Mouse (Mus musculus): ENCODE data around the gene Spata31d1c. TPM values are rescaled to one million over a fixed set of nuclear protein-coding genes. Genes with fewer than 3 reads are reported as not detected.

The Spata31d1c gene
- not detected in 2 replicates for polyA plus RNA-seq (2016; fragmentation: Nextera tagmentation; extraction: Ambion mirVana)

GRCm38 (mm10) chr13:65032758-65033157, at the start of gene Spata31d1c:
TSS of gene Spata31d1c (plus strand) at chr13:65033058.
- no peaks in the 10 kb centered on the region for H3K27me3 ChIP-seq (ENCODE audit: insufficient read depth, poor library complexity, severe bottlenecking)
- no peaks in the 10 kb centered on the region for H3K9me3 ChIP-seq
- H3K36me3 ChIP-seq, result no peaks in the 10 kb centered on the region
- no peaks in the 10 kb centered on the region for H3K4me1 ChIP-seq (replicated peaks)
- no peak within 1 kb of the TSS for H3K4me3 ChIP-seq
- no peak for DNase-seq (ENCODE audit: low spot score)
- no peak within 1 kb of the TSS for H3K27ac ChIP-seq

- Histone ChIP-seq H3K9me3 (no peaks in the 10 kb centered on the region), H3K4me3 (no peak overlapping the region), H3K36me3 (no peaks in the 10 kb centered on the region), H3K4me1 (replicated peaks) (no peaks in the 10 kb centered on the region), H3K27me3 (ENCODE audit: insufficient read depth, poor library complexity, severe bottlenecking) (no peaks in the 10 kb centered on the region), H3K27ac (no peak overlapping the region)
- DNase-seq (ENCODE audit: low spot score), result no peak
Observed at GRCm38 (mm10) chr13:64988828-64989227, 44.0 kb upstream of the Spata31d1c start.

GRCm38 (mm10) chr13:65005414-65005813, 27.4 kb upstream of the Spata31d1c start:
- H3K36me3 ChIP-seq, result no peaks in the 10 kb centered on the region
- H3K4me3 ChIP-seq, result no peak overlapping the region
- no peaks in the 10 kb centered on the region for H3K4me1 ChIP-seq (replicated peaks)
- H3K27ac ChIP-seq, result no peak overlapping the region
- no peaks in the 10 kb centered on the region for H3K27me3 ChIP-seq (ENCODE audit: insufficient read depth, poor library complexity, severe bottlenecking)
- DNase-seq (ENCODE audit: low spot score), result no peak
- H3K9me3 ChIP-seq, result no peaks in the 10 kb centered on the region

GRCm38 (mm10) chr13:65006760-65007159, 26.1 kb upstream of the Spata31d1c start:
- H3K27me3 ChIP-seq (ENCODE audit: insufficient read depth, poor library complexity, severe bottlenecking), result no peaks in the 10 kb centered on the region
- no peak overlapping the region for H3K4me3 ChIP-seq
- 86% methylated on average over 1 of the region's 1 CpGs for WGBS
- H3K36me3 ChIP-seq, result no peaks in the 10 kb centered on the region
- H3K9me3 ChIP-seq, result no peaks in the 10 kb centered on the region
- no peak for DNase-seq (ENCODE audit: low spot score)
- H3K27ac ChIP-seq, result no peak overlapping the region
- no peaks in the 10 kb centered on the region for H3K4me1 ChIP-seq (replicated peaks)

- H3K4me3 ChIP-seq, result no peak overlapping the region
- no peaks in the 10 kb centered on the region for H3K27me3 ChIP-seq (ENCODE audit: insufficient read depth, poor library complexity, severe bottlenecking)
- no peak overlapping the region for H3K27ac ChIP-seq
- DNase-seq (ENCODE audit: low spot score), result no peak
- H3K4me1 ChIP-seq (replicated peaks), result no peaks in the 10 kb centered on the region
- WGBS, result 65% methylated on average over 1 of the region's 1 CpGs
- no peaks in the 10 kb centered on the region for H3K36me3 ChIP-seq
- no peaks in the 10 kb centered on the region for H3K9me3 ChIP-seq
Observed at GRCm38 (mm10) chr13:65007971-65008370, 24.9 kb upstream of the Spata31d1c start.

GRCm38 (mm10) chr13:65011052-65011738, 21.7 kb upstream of the Spata31d1c start:
- 79% methylated on average over 4 of the region's 4 CpGs for WGBS
- Histone ChIP-seq H3K27ac (no peak overlapping the region), H3K27me3 (ENCODE audit: insufficient read depth, poor library complexity, severe bottlenecking) (no peaks in the 10 kb centered on the region), H3K4me3 (no peak overlapping the region), H3K36me3 (no peaks in the 10 kb centered on the region), H3K9me3 (no peaks in the 10 kb centered on the region), H3K4me1 (replicated peaks) (no peaks in the 10 kb centered on the region)
- no peak for DNase-seq (ENCODE audit: low spot score)

- Histone ChIP-seq H3K36me3 (no peaks in the 10 kb centered on the region), H3K4me1 (replicated peaks) (no peaks in the 10 kb centered on the region), H3K27ac (no peak overlapping the region), H3K4me3 (no peak overlapping the region), H3K27me3 (ENCODE audit: insufficient read depth, poor library complexity, severe bottlenecking) (no peaks in the 10 kb centered on the region), H3K9me3 (no peaks in the 10 kb centered on the region)
- WGBS, result 68% methylated on average over 4 of the region's 4 CpGs
- no peak for DNase-seq (ENCODE audit: low spot score)
Observed at GRCm38 (mm10) chr13:65035057-65035456, 2.2 kb downstream of the Spata31d1c start.

GRCm38 (mm10) chr13:65052660-65053059, 19.8 kb downstream of the Spata31d1c start, which contains the start of gene Prss47:
TSS of gene Prss47 (minus strand) at chr13:65052760.
- Histone ChIP-seq H3K27ac (no peak within 1 kb of the TSS), H3K4me3 (no peak within 1 kb of the TSS), H3K4me1 (replicated peaks) (no peaks in the 10 kb centered on the region), H3K27me3 (ENCODE audit: insufficient read depth, poor library complexity, severe bottlenecking) (no peaks in the 10 kb centered on the region), H3K36me3 (no peaks in the 10 kb centered on the region), H3K9me3 (peaks cover 8% of the 10 kb centered on the region; the same call in 1 of the 2 replicates)
- DNase-seq (ENCODE audit: low spot score), result no peak
- 87% methylated on average over 9 of the region's 9 CpGs for WGBS

- Histone ChIP-seq H3K36me3 (peaks cover 60% of the 10 kb centered on the region), H3K4me1 (replicated peaks) (no peaks in the 10 kb centered on the region), H3K27ac (no peak overlapping the region), H3K27me3 (ENCODE audit: insufficient read depth, poor library complexity, severe bottlenecking) (no peaks in the 10 kb centered on the region), H3K4me3 (no peak overlapping the region), H3K9me3 (no peaks in the 10 kb centered on the region)
- DNase-seq (ENCODE audit: low spot score), result no peak
- WGBS, result 94% methylated on average over 2 of the region's 2 CpGs
Observed at GRCm38 (mm10) chr13:65069969-65070368, 37.1 kb downstream of the Spata31d1c start.

Other genes with a start within 250 kb of the Spata31d1c start
- gene Cntnap3, start 129.1 kb upstream of the Spata31d1c start, polyA plus RNA-seq (2016; fragmentation: Nextera tagmentation; extraction: Ambion mirVana), result not detected in 2 replicates
- not detected in 2 replicates for gene Spata31, start 115.7 kb upstream of the Spata31d1c start, polyA plus RNA-seq (2016; fragmentation: Nextera tagmentation; extraction: Ambion mirVana)
- not detected in 2 replicates for gene Prss47, start 19.7 kb downstream of the Spata31d1c start, polyA plus RNA-seq (2016; fragmentation: Nextera tagmentation; extraction: Ambion mirVana)
- gene Mfsd14b, start 79.9 kb downstream of the Spata31d1c start, polyA plus RNA-seq (2016; fragmentation: Nextera tagmentation; extraction: Ambion mirVana), result 34.7 and 43.1 TPM in 2 replicates
- not detected in 2 replicates for gene Olfr465-ps1, start 105.0 kb downstream of the Spata31d1c start, polyA plus RNA-seq (2016; fragmentation: Nextera tagmentation; extraction: Ambion mirVana)
- not detected in 2 replicates for gene Olfr466, start 117.2 kb downstream of the Spata31d1c start, polyA plus RNA-seq (2016; fragmentation: Nextera tagmentation; extraction: Ambion mirVana)
- gene Nlrp4f, start 172.9 kb downstream of the Spata31d1c start, polyA plus RNA-seq (2016; fragmentation: Nextera tagmentation; extraction: Ambion mirVana), result 0.31 and 0.32 TPM in 2 replicates
- not detected in 2 replicates for gene Gm10775, start 226.5 kb downstream of the Spata31d1c start, polyA plus RNA-seq (2016; fragmentation: Nextera tagmentation; extraction: Ambion mirVana)
- gene Zfp369, start 245.8 kb downstream of the Spata31d1c start, polyA plus RNA-seq (2016; fragmentation: Nextera tagmentation; extraction: Ambion mirVana), result 13.7 and 14.7 TPM in 2 replicates

Measured in hindbrain, embryonic 10.5 days (tissue).